Mouse (Mus musculus): ENCODE results near the gene Tcf25.

GRCm38 (mm10) chr8:123374239-123374578, 656 bp downstream of the Tcf25 start:
- TF ChIP-seq CTCF (IDR thresholded peaks at IDR 0.05) (no peak), EP300 (IDR thresholded peaks at IDR 0.05) (no peak)
